Mouse (Mus musculus) left cerebral cortex, postnatal 10 days (tissue): ENCODE measurements around the gene Pnpla1. TPM values are rescaled to one million over a fixed set of nuclear protein-coding genes. Genes with fewer than 3 reads are reported as not detected.
"Not testable (repeated sequence)": the region's sequence is repeated elsewhere in the genome, so short reads cannot be mapped to it uniquely, and the experiment has no call there.

Source experiments
- DNase-seq, 2 experiments: peaks; one replicate each; pipeline ENCODE4 v3.0.0; 2021 to 2022; ENCODE audit warnings: low spot score in 2 of 2, mixed read lengths in 1 of 2; ENCODE audit errors: extremely low spot score in 1 of 2
- intact Hi-C: fragments of 180-260 bp; cut with DNase I; formaldehyde crosslinking; loops from one replicate; pipeline ENCODE4 v1.15.1; 2025
- total RNA-seq, 2 experiments: library from RNA; stranded (reverse); gene quantifications; 2 replicates each; pipeline ENCODE4 v1.2.3; 2021

Pnpla1 gene
- total RNA-seq = under 1 TPM; 0.53 to 0.60 TPM

GRCm38 (mm10) chr17:28858205-28858604, at the start of gene Pnpla1:
Pnpla1 (plus strand) TSS chr17:28858411.
- intact Hi-C loops = no loop called here
- DNase-seq = no peak

- no peak for DNase-seq
- intact Hi-C loops = no loop called here
These were observed 49.5 kb upstream of the Pnpla1 start for GRCm38 (mm10) chr17:28808714-28809113.

- DNase-seq = no peak
- intact Hi-C loops = no loop called here
These were observed 48.9 kb upstream of the Pnpla1 start for GRCm38 (mm10) chr17:28809175-28809831.

GRCm38 (mm10) chr17:28812345-28812744, 45.9 kb upstream of the Pnpla1 start:
- DNase-seq = no peak
- intact Hi-C loops = no loop called here

- intact Hi-C loops = no loop called here
- DNase-seq = no peak
These were observed 43.6 kb upstream of the Pnpla1 start for GRCm38 (mm10) chr17:28814529-28815097.

- DNase-seq = no peak
- intact Hi-C loops = no loop called here
These were observed 42.7 kb upstream of the Pnpla1 start for GRCm38 (mm10) chr17:28815384-28816004.

GRCm38 (mm10) chr17:28816326-28816725, 41.9 kb upstream of the Pnpla1 start:
- DNase-seq, intact Hi-C loops: not testable (repeated sequence)

- intact Hi-C loops = no loop called here
- DNase-seq = no peak
These were observed 41.1 kb upstream of the Pnpla1 start for GRCm38 (mm10) chr17:28816875-28817811.

GRCm38 (mm10) chr17:28820189-28820588, 38.0 kb upstream of the Pnpla1 start:
- intact Hi-C loops = no loop called here
- no peak for DNase-seq

- DNase-seq = no peak
- intact Hi-C loops = no loop called here
These were observed 35.0 kb upstream of the Pnpla1 start for GRCm38 (mm10) chr17:28823004-28823745.

- DNase-seq = no peak
- intact Hi-C loops = no loop called here
These were observed 34.5 kb upstream of the Pnpla1 start for GRCm38 (mm10) chr17:28823749-28824148.

GRCm38 (mm10) chr17:28824896-28825295, 33.3 kb upstream of the Pnpla1 start:
- intact Hi-C loops = loop anchor here (5.0 kb wide), 1 partner anchor 47 kb away; no protein-coding TSS in a partner anchor
- DNase-seq = no peak

- DNase-seq = no peak
- intact Hi-C loops = loop anchor here (5.0 kb wide), 1 partner anchor 47 kb away; no protein-coding TSS in a partner anchor
These were observed 32.7 kb upstream of the Pnpla1 start for GRCm38 (mm10) chr17:28825359-28826041.

- intact Hi-C loops = loop anchor here (5.0 kb wide), 1 partner anchor 45 kb away; no protein-coding TSS in a partner anchor
- DNase-seq = no peak
These were observed 30.5 kb upstream of the Pnpla1 start for GRCm38 (mm10) chr17:28827665-28828231.

- intact Hi-C loops = loop anchor here (5.0 kb wide), 1 partner anchor 43 kb away; no protein-coding TSS in a partner anchor
- no peak for DNase-seq
These were observed 29.1 kb upstream of the Pnpla1 start for GRCm38 (mm10) chr17:28829120-28829519.

- intact Hi-C loops = no loop called here
These were observed 27.1 kb upstream of the Pnpla1 start for GRCm38 (mm10) chr17:28831065-28831464.

GRCm38 (mm10) chr17:28832040-28832439, 26.2 kb upstream of the Pnpla1 start:
- DNase-seq = no peak
- intact Hi-C loops = no loop called here

More at GRCm38 (mm10) chr17:28831065-28831464, 27.1 kb upstream of the Pnpla1 start:
- no peak for DNase-seq
